Mouse (Mus musculus) mesoderm, embryonic 11.5 days (tissue): Measurements from ENCODE around the gene H2-M5.
"Not testable (repeated sequence)": the region's sequence is repeated elsewhere in the genome, so short reads cannot be mapped to it uniquely, and the experiment has no call there.

Source experiments
- DNase-seq: peaks from one replicate; pipeline ENCODE4 v3.0.0-alpha.2; 2012; ENCODE audit warnings: low read depth, low spot score

Gene H2-M5

DNA sequence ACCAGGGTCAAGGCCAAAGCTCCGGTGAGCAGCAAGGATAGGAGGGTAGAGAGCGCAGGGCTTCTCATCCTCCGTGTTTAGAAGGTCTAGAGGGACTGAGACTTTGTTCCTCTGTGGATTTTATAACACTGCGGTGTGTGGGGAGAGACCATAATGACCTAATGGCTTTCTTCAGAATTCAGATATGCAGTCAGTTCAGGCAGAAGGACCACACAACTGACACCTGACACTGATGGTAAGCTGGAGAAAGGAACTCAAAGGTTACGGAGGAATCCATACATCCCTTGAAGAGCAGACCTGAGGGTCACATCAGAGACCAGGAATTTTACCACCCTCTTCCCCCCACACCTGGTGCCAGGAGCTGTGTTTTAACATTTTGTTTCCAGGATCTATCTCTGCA, at the start of gene H2-M5:
TSS of gene H2-M5 (minus strand) at position 101 of the 400 bp plus-strand sequence.
- DNase-seq, result no peak

- no peak for DNase-seq
Observed at GRCm38 (mm10) chr17:37029162-37029561, 39.8 kb upstream of the H2-M5 start.

DNA sequence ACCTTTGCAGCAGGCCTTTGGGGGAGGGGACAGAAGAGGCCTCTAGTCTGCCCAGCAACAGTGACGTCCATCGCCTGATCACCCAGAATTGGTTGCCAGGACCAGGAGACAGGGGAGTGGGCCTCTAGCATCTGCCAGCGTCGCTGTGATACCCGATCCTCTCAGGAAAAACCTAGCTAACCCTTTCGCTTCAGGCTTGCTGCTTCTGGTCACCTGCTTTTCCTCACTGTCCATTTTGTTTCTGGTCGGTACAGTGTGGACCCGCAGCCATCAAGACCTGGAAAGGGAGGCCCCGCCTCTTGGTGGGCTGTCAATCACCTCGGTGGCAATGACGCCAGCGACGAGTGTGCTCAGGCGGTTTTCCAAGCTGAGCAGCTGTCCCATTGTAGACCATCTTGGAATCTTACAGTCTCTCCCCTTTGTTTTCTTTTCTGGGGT, 39.4 kb upstream of the H2-M5 start:
- peak; percentile 98 for DNase-seq

GRCm38 (mm10) chr17:37028212-37028611, 38.9 kb upstream of the H2-M5 start:
- DNase-seq, result no peak

GRCm38 (mm10) chr17:37027486-37027885, 38.1 kb upstream of the H2-M5 start:
- DNase-seq, result no peak

DNA sequence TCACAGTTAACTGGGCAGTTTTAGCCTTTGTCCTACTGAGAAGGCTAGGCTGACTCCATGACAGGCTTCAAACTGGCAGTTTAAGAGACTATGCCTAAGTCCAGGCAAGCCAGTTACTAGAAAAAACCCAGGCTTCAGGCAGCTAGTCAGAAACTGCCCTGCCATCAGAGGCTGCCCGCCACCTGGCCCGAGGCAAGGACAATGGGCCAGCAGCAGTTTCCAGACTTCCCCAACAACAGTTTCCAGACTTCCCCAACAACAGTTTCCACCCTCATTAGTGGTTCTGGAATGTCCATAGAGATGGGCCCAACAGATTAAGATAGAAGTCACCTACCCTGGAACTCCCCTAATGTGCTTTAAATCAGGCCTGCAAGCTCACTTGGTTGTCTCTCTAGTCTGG, 37.1 kb upstream of the H2-M5 start:
- DNase-seq, result no peak

DNA sequence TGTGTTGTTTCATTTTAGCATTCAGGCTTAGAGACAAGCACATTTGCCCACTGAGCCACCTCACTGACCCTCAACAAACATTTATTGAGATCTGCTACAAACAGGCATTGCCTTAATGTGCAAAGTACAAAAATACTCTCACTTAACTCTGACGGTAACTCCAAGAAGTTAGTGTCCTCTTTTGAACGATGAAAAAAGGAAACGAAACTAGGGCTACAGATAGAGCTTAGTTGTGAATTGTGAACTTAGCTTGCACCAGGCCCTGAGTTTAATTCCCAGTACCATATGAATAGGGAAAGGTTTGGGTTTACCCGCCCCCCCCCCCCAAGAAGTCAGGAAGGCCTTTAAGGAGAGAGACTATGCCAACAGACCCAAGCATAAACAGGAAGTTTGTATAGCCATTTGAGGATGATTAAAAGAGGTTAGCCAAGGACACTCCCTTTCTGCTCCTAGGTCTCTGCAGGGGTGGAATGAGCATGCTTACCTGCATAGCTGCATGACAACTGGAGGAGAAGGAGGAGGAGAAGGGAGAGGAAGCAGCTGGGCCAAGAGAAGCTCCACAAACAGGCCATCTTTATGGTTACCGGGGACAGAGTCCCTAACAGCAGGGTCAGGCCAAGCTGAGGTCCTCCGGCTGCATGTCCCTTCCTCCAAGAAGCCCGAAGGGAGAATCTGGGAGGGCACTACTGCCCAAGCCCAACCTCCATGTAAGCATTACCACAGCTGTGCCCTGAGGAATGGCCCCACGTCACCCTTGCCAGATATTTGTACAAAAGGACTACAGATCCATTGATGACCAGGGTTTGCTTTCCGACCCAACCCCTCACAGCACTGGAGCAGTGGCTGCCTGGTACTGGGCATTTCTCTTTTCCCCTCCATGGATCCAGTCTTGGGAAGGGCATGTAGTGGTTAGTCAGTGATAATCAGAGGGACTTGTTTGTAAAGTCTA, 33.6 kb upstream of the H2-M5 start, which contains the start of gene Mog:
TSS of gene Mog (minus strand) at position 771 of the 949 bp plus-strand sequence.
- DNase-seq, result no peak

GRCm38 (mm10) chr17:37019242-37019641, 29.9 kb upstream of the H2-M5 start:
- not testable (repeated sequence) for DNase-seq

DNA sequence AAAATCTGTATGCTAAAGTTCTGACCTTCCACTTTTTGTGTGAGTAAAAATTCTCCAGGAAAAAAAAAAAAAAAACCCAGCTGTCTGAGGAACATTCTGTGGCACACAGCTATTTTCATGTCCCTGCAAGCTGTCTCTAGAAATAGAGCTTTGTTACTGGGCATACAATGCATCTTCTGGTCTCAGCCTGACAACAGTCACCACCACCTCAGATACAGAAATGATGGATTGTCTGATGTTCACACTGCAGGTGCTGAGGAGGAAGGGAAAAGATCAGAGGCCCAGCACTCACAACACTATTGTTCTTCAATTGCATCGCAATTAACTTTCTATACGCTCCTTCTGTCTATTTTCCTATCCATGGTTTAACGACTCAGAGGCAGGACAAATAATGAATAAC, 29.0 kb upstream of the H2-M5 start:
- DNase-seq, result no peak

- DNase-seq, result no peak
Observed at GRCm38 (mm10) chr17:37016333-37016732, 27.0 kb upstream of the H2-M5 start.

DNA sequence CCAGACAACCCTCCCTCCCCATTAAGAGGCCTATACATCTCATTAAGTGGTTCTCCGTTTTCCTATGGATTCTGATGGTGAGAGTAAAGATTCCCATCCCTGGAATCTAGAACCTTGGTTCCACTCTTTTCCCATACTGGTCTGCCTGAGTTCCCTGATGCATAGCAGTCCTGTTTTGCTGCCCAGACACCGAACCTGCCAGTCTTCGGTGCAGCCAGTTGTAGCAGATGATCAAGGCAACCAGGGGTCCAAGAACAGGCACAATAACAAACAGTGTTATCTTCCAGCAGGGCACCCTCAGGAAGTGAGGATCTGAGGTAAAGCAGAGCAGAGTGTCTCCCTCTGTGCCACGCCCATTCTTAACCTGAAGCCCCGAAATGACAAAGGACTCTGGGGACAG, 22.8 kb upstream of the H2-M5 start:
- DNase-seq, result no peak

GRCm38 (mm10) chr17:37011719-37012118, 22.4 kb upstream of the H2-M5 start:
- DNase-seq, result no peak

DNA sequence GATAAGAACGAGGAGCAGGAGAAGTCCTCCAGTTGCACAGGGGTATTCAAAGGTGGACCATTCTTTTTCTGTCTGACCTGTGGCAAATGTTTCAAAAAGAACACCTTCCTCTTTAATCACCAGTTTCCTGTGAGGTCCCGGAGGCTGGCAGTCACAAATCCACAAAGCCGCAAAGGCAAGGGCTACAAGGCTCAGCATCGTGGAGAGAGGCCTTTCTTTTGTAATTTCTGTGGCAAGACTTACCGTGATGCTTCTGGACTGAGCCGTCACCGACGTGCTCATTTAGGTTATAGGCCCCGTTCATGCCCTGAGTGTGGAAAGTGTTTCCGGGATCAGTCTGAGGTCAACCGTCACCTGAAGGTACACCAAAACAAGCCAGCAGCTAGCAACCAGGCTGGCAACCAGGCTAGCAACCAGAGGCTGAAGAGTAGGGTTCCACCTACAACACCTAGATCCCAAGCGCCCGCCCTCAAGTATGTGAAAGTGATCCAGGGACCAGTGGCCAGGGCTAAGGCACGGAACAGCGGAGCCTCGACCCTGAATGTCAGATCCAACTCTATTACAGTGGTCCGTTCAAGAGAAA, 20.2 kb upstream of the H2-M5 start:
- no peak for DNase-seq

GRCm38 (mm10) chr17:37008161-37008560, 18.8 kb upstream of the H2-M5 start:
- DNase-seq, result no peak

DNA sequence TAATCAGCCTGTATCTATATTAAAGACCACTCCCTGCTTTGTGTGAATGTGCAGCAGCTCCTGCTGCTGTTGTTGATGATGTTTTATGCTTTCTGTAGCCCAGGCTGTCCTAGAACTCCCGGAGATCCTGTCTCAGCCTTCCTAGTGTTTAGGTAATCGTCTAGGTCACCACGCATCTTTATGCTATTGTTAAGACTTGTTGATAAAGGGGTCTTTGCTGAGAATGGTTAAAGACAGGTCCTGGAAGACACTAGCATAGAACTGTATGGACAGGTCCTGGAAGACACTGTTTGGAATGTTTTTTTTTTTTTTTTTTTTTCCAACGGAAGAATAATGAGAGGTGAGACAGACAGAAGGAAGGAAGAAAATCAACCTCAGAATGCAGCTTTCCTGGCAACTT, 14.0 kb upstream of the H2-M5 start:
- DNase-seq, result no peak

GRCm38 (mm10) chr17:37002364-37003330, 13.3 kb upstream of the H2-M5 start:
- peak; percentile 91 for DNase-seq

- DNase-seq, result no peak
Observed at GRCm38 (mm10) chr17:37000863-37001262, 11.5 kb upstream of the H2-M5 start, which contains the start of gene Zfp57. Zfp57 (plus strand) TSS chr17:37001163.

GRCm38 (mm10) chr17:36998477-36998876, 9.1 kb upstream of the H2-M5 start:
- DNase-seq, result no peak

- peak; percentile 83 for DNase-seq
Observed at GRCm38 (mm10) chr17:36997033-36997735, 7.8 kb upstream of the H2-M5 start.

GRCm38 (mm10) chr17:36995448-36995847, 6.1 kb upstream of the H2-M5 start:
- DNase-seq, result no peak

DNA sequence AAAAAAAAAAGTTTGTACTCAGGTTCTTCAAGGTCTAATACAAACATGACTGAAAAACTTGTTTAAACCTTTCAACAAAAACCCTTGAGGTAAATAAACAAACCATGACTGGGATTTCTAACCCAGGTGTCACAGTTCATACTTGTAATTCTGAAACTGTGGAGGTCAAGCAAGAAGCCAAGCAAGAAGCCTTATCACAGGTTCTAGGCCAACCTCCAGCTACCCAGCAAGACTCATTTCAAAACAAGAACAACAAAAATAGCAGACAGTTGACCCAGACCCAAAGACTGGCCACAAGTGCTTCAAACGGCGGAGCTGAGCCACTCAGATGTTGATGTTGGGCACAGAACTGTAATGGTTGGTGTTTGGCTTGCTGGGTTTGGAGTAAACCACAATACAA, 5.2 kb upstream of the H2-M5 start:
- no peak for DNase-seq
